Mouse (Mus musculus) lung, adult 2 months (tissue): ENCODE data around the gene C1qtnf6. TPM values are rescaled to one million over a fixed set of nuclear protein-coding genes. Genes with fewer than 3 reads are reported as not detected.

Experiments used
- DNase-seq: peaks from one replicate; pipeline ENCODE4 v3.0.0; 2022
- H3K4me1 ChIP-seq: fragments of 200-500 bp; 2 replicates; pipeline ENCODE4 v1.6.1; 2011; ENCODE audit warnings: low read length; ENCODE audit not compliant: control insufficient read depth, insufficient read depth
- H3K4me3 ChIP-seq: fragments of 200-500 bp; replicated peaks from 2 replicates; pipeline ENCODE3; 2011; ENCODE audit warnings: low read depth, mild to moderate bottlenecking, control low read depth, low read length; ENCODE audit errors: extremely low read depth
- CTCF ChIP-seq: fragments of 200-500 bp; IDR thresholded peaks from 2 replicates; pipeline ENCODE4 v1.5.1; 2011; ENCODE audit warnings: mild to moderate bottlenecking, low read length, control low read depth; ENCODE audit not compliant: insufficient read depth
- POLR2A ChIP-seq: fragments of 200-500 bp; IDR thresholded peaks from 2 replicates; pipeline ENCODE4 v1.6.1; 2011; ENCODE audit warnings: low read depth, mild to moderate bottlenecking, control low read depth, low read length, borderline replicate concordance; ENCODE audit errors: extremely low read depth
- WGBS: fragments of 180-500 bp; shearing (Covaris S2); methylation state at CpG from one replicate; pipeline ENCODE4 v1.1.7; 2018; 5-methylcytosine and 5-hydroxymethylcytosine counted together
- polyA plus RNA-seq: library from polyadenylated mRNA; depleted of rRNA; stranded (reverse); fragments of >200 nt; gene quantifications from 2 replicates; pipeline ENCODE4 v1.2.3, GENCODE M21; 2012

The C1qtnf6 gene
- polyA plus RNA-seq, 1 experiment = 23.0 TPM

GRCm38 (mm10) chr15:78521892-78522291 lies 9.3 kb downstream of the C1qtnf6 start:
- DNase-seq = no peak
- H3K4me1 ChIP-seq = peaks cover 4% of the 10 kb centered on the region; the same call in 1 of the 2 replicates
- TF ChIP-seq CTCF = no peak
- TF ChIP-seq POLR2A = no peak
- H3K4me3 ChIP-seq = no peak overlapping the region
- WGBS = 55% methylated on average over 6 of the region's 6 CpGs

GRCm38 (mm10) chr15:78521331-78521730 lies 9.9 kb downstream of the C1qtnf6 start:
- no peak for DNase-seq
- WGBS = 68% methylated on average over 8 of the region's 8 CpGs
- Histone ChIP-seq H3K4me1 (peaks cover 4% of the 10 kb centered on the region; the same call in 1 of the 2 replicates), H3K4me3 (no peak overlapping the region)
- no peak for TF ChIP-seq CTCF
- TF ChIP-seq POLR2A = no peak

GRCm38 (mm10) chr15:78520112-78520715 lies 11.0 kb downstream of the C1qtnf6 start:
- DNase-seq = no peak
- Histone ChIP-seq H3K4me3 (no peak overlapping the region), H3K4me1 (peaks cover 4% of the 10 kb centered on the region; the same call in 1 of the 2 replicates)
- WGBS = 33% methylated on average over 13 of the region's 13 CpGs
- TF ChIP-seq POLR2A = no peak
- no peak for TF ChIP-seq CTCF

DNA sequence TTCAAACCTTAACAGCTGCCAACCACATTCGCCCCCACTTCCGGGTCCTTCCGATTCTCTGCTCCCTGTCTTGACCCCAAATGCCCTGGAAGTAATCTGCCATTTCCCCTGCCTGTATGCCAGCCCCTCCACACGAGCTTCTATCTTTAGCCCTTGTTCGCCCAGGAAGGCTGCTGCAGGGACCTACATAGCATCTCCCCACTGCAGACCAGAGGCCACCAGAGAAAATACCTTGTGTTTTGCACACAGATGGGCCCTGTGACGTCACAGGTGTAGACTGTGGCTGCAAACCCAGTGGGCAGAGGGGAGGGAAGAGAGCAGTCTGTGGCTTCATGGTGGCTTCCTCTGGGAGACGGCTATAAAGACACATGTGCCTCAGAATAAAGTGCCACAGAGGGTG lies 13.0 kb downstream of the C1qtnf6 start:
- 42% methylated on average over 7 of the region's 7 CpGs for WGBS
- DNase-seq = no peak
- H3K4me1 ChIP-seq = peaks cover 7% of the 10 kb centered on the region; the same call in 1 of the 2 replicates
- TF ChIP-seq POLR2A (no peak), CTCF (no peak)
- H3K4me3 ChIP-seq = no peak overlapping the region

DNA sequence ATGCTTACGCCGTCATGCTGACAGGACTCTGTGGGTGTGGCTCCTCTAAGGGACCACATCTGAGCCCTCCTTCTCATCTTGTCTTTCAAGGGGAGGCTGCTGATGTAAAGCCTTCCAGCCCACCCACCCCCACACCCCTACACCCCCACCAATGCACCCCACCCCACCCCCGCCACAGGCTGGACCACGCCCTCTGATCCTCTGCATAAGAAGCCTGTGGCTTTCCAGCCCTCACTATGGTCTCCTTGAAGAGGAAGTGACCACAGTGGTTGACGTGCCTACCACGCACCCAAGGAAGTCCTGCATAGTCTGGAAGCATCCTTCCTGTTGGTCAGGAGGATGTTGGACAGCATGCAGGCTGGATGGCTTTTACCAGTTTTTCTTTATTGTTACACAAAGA lies 15.5 kb downstream of the C1qtnf6 start:
- TF ChIP-seq CTCF (no peak), POLR2A (no peak)
- H3K4me3 ChIP-seq = no peak overlapping the region
- 63% methylated on average over 6 of the region's 6 CpGs for WGBS
- no peak for DNase-seq
- peaks cover 7% of the 10 kb centered on the region; the same call in 1 of the 2 replicates for H3K4me1 ChIP-seq

DNA sequence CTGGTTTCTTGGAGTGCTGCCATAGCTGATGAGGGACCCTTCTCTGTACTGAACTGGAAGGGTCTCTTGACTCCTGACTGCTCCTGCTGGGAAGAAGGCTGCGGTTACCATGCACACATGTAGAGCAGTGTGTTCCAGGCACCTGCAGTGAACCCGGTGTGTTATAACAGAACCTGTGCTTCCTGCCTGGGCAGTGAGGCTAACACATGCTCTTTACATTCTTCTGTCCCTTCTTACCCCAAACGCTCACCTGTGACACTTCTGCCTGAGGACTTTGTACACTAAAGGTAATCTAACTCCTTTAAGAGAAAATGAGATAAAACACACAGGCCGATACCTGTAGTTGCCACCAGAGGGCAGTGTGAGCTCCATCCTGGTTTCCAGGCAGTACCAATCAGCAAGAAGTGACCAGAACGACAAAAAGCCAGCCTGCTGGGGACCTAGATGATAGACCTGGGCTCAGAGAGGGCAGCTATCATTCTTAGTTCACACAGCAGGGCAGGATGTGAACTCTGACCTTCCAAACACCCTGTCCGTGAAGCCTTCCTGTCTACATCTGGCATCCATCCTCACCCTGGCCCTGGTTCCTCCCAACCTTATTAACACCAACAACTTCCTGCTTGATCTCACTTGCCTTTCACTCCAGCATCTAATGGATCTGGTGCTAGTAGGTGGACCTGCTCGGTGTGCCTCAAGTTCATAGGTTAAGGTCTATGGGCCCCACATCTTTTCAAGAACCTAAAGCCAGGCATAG lies 16.6 kb downstream of the C1qtnf6 start:
- TF ChIP-seq CTCF = peak; percentile 94
- TF ChIP-seq POLR2A = no peak
- 0 out of 2 replicates have a peak, but pooled peaks cover 2% of the 10 kb centered on the region for H3K4me1 ChIP-seq
- 23% methylated on average over 7 of the region's 7 CpGs for WGBS
- DNase-seq = peak; percentile 81
- no peak overlapping the region for H3K4me3 ChIP-seq

DNA sequence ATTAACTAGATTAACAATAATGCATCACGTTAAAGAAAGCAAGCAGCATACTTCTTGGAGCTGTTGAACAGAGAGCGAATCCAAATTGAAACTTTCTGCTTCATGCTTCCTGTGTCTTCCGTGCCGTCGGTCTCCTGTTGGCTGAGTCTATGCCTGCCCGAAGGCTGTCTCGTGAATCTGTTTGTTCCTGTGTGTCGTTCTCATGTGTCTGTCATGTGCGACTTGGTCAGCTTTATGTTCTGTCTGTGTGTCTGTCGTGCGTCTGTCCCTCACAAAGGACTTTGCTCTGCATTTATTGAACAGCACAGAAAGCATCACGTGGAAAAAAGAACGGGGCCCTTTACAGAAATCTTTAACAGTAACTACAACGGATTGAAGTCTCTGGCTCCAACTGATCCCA lies 18.2 kb downstream of the C1qtnf6 start:
- TF ChIP-seq CTCF (no peak), POLR2A (no peak)
- no peak overlapping the region for H3K4me3 ChIP-seq
- 0 out of 2 replicates have a peak, but pooled peaks cover 2% of the 10 kb centered on the region for H3K4me1 ChIP-seq
- WGBS = 84% methylated on average over 14 of the region's 14 CpGs
- DNase-seq = no peak

GRCm38 (mm10) chr15:78511951-78512350 lies 19.3 kb downstream of the C1qtnf6 start:
- DNase-seq = no peak
- Histone ChIP-seq H3K4me3 (no peak overlapping the region), H3K4me1 (0 out of 2 replicates have a peak, but pooled peaks cover 2% of the 10 kb centered on the region)
- 67% methylated on average over 7 of the region's 7 CpGs for WGBS
- no peak for TF ChIP-seq POLR2A

DNA sequence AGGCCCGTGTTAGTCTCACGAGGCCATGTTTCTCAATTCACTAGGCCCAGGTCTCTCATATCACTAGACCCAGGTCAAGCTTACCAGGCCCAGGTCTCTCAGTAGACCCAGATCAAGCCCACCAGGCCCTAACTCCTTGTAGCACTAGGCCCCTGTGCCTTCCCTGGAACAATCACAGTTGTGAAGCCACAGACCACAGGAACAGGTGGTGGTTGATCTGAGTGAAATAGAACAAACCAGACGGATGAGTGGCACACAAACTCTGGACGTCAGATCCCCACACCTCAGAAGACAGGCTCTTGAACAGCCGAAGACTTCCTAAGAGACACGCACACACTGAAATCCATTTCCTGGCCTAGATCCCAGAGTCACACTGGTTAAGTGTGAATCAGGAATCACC lies 20.5 kb downstream of the C1qtnf6 start:
- DNase-seq = no peak
- TF ChIP-seq POLR2A = no peak
- no peak for TF ChIP-seq CTCF
- Histone ChIP-seq H3K4me1 (0 out of 2 replicates have a peak, but pooled peaks cover 2% of the 10 kb centered on the region), H3K4me3 (no peak overlapping the region)
- WGBS = 67% methylated on average over 6 of the region's 6 CpGs

GRCm38 (mm10) chr15:78510121-78510576 lies 21.1 kb downstream of the C1qtnf6 start:
- Histone ChIP-seq H3K4me1 (0 out of 2 replicates have a peak, but pooled peaks cover 2% of the 10 kb centered on the region), H3K4me3 (no peak overlapping the region)
- DNase-seq = no peak
- TF ChIP-seq POLR2A (no peak), CTCF (no peak)
- 62% methylated on average over 8 of the region's 8 CpGs for WGBS
